Mouse (Mus musculus) retina, embryonic 14.5 days (tissue): ENCODE data around the gene Mrrf.
"Not testable (repeated sequence)": the region's sequence is repeated elsewhere in the genome, so short reads cannot be mapped to it uniquely, and the experiment has no call there.

Experiments
- DNase-seq: peaks from one replicate; pipeline ENCODE4 v3.0.0-alpha.2; 2015; ENCODE audit warnings: low spot score

Gene Mrrf

DNA sequence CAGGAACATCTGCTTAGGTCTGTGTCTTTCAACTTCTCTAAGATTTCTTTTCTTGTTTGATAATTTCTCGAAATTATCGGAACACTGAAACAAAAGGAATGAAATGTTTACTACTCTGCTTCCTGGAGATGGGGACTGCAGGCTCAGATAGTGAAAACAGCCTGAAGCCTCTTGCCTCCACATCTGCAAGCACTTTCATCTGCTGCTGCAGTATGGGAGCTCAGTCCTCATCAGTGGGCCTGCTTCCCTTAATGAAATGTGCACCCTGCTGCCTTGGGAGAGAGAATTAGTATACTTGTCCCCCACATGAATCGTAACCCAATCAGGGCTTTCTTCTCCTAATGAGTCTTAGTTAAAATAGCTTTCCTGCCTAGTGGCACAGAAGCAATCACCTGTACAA lies 7.1 kb upstream of the Mrrf start:
- no peak for DNase-seq

DNA sequence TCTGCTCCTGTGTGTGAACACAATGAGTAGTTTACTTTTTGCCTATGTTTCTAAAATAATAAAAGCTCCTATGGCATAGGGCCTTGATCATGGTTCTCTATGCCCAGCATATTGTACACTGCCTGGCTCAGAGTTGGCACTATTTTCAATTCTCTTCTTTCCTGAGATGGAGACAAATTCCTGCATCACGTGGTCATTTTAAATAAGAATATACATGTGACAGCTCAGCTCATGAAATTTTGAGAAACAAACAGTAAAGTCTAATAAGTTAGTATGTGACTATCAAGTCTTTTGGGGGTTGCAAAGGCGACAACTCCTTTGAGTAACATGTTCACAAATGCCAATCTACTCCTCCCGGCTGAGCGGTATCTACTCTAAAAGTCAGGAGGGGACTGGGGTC lies 302 bp upstream of the Mrrf start:
- DNase-seq, result no peak

DNA sequence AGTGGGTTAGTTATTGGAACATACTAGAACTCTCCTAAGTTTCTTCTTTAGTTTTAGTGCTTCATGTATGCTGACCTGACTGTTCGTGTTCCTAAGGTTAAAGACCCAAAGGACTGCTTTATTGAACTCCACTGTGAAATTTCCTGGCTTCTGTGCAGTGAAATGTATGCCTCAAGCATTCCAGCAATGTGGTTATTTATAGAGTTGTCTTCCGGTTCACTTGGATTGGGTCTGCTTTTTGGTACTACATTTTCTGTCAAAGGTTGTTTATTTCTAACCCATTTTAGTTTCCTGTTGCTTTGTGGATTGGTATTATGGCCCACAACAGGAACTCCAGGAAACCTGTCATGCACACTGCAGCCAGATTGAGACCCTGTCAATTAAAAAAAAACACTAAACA lies 2.9 kb downstream of the Mrrf start:
- DNase-seq, result no peak

DNA sequence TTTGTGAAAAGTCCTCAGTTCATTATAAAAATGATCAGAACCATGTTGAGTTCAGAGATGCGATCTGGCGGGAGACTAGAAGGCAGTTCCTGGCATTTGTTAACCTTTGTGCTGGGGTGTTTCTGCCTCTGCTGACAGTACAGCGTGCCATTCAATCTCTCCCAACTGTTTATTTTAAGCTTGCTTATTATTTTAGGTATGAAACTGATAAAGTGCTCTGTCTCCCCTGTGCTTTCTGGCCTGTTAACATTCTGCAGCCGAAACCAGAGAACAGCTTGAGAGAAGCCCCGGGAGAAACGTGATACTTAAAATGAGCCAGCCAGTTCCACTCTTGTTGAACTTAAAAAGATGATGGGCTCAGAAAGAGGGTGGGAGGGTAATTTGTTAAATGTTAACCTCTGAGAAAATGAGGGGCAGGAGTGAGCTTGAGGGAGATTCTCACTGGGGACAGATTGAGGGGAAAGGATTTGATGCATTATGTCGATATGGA lies 12.7 kb downstream of the Mrrf start:
- DNase-seq, result no peak

DNA sequence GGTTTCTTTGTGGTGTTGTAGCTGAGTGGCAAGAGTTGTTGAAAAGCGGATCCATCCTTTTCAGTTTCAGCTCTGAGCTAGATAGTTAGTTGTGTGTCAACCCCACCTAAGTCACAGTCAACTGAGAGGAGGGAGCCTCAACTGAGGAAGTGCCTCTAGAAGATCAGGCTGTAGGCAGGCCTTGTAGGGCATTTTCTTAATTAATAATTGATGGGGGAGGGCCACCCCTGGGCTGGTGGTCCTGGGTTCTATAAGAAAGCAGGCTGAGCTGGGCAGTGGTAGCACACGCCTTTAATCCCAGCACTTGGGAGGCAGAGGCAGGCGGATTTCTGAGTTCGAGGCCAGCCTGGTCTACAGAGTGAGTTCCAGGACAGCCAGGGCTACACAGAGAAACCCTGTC lies 16.2 kb downstream of the Mrrf start:
- not testable (repeated sequence) for DNase-seq

DNA sequence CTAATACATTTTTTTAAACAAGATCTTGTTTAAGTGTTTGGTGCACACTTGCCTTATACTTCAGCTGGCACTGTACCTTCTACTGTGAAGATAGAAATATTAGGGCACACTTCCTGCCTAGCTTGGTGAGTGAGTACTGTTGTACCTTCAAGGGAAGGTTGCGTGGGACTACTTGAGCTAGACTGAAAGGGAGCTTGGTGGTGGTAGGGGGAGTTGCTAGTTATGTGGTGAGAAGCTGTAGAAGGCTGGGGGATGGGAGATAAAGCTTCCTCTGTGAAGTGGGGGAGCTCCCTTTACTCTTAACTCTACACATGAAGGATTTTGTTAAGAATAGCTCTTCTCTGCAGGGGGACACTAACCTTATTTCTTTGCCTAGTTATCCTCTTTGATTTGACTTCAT lies 21.3 kb downstream of the Mrrf start:
- no peak for DNase-seq

DNA sequence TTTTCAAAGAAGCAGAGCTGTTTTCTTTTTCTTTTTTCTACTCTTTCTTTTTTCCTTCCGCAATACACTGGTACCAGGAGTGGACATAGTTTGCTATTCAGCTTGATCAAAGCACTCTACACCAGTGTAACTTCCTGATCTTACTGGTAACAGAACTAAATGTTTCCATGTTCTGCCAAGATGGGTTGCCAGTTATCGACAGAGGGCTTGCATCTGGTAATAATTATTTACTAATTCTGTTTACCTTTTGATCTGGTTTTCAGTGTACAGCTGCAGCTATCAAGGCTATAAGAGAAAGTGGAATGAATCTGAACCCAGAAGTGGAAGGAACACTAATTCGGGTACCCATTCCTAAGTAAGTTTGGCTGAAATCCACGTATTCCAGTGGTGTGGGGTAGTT lies 23.1 kb downstream of the Mrrf start:
- no peak for DNase-seq

DNA sequence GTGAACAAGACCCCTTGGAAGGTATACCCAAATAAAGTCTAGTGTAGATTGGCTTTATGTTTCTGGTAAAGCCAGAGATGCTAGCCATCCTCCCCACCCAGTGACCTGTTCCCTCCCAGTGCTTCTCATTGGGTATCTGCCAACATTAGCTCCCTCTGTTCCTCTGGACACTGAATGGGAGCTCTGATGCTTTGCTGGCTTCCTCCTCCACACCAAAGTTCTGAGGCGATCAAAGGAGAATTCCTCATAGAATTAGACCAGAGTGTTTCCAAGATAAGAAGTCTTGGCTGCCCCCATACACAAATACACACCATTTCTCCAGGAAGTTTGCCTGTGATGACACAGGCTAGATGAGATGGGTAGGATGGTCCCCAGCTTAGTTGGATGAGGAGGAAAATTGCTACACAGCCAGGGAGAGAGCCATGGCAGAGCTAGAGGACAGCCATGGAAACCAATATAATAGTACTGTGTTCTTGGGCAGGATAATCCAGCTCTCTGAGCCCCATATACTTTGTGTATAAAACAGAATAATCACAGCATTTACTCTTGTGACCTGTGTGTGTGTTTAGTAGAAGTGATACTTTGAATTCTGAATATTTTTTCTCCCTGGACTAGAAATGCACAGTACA lies 31.9 kb downstream of the Mrrf start:
- no peak for DNase-seq

DNA sequence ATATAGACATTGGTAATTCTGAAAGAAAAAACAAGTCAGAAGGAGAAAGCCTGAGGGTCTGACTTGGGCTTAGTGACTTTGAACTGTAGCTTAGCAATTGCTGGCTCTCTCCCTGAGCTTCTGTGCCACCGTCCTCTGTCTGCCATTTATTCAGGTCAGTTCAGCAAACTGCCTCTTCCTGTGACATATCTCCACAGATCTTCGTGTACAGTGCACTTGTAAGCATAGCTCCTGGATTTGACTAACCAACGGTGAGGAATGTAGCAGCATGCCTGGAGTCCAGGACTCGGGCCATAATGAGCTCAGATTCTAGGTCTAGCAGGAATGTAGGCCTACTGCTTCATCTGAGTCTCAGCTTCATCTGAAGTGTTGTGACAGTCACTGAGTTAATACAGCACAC lies 33.0 kb downstream of the Mrrf start:
- no peak for DNase-seq

DNA sequence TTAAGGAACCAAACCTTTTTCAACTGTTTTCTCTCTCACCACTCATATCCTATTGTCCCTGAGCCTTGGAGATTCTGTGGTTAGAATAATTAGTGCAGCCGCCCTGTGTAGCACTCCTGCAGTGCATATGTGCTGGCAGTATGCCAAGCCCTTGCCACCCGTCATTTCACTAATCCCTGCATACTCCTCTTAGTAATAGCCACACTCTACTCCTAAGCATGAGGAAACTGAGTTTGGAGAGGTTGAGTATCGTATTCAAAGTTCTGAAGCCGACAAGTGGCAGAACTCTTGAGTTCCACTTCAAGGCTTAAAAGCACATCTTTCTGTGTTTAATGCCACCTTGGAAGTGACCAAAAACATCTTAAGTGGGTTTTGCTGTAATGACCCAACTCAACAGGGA lies 35.9 kb downstream of the Mrrf start:
- peak; percentile 21 for DNase-seq

DNA sequence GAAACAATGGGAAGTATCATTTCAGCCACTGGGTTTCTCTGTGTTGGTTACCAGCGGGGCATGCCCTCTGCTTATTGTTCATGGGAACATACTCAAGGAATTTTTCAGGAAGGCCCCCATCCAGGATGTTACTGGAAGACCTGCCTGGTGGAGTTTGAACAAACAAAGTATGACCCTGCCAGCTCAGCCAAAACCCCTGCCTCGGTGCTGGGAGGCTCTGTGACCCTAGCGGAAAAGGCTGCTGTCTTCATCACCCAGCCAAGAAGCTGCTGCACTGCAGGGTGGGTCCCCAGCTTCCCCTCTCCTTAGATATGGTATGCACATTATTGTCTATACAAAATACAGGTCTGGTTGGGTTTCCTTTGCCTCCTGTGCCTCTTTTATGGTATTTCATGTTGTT lies 36.4 kb downstream of the Mrrf start:
- DNase-seq, result no peak

DNA sequence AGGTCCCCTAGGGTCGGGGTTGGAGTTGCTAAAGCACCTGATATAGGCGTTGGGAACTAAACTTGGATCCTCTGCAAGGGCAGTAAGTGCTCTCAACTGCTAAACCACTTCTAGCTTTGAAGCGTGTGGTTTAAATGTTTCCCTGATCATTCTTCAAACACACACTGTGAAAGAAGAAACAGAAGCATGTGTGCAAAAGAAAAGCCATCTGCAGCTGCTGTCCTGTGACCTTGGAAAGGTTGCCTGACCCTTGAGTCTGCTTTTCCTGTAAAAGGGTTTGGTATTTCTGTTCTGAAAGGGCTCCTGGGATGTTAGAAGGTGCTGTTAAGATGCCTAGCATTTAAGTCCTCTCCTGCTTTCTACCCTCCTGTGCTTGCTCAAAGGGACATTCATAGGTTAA lies 43.3 kb downstream of the Mrrf start:
- no peak for DNase-seq

DNA sequence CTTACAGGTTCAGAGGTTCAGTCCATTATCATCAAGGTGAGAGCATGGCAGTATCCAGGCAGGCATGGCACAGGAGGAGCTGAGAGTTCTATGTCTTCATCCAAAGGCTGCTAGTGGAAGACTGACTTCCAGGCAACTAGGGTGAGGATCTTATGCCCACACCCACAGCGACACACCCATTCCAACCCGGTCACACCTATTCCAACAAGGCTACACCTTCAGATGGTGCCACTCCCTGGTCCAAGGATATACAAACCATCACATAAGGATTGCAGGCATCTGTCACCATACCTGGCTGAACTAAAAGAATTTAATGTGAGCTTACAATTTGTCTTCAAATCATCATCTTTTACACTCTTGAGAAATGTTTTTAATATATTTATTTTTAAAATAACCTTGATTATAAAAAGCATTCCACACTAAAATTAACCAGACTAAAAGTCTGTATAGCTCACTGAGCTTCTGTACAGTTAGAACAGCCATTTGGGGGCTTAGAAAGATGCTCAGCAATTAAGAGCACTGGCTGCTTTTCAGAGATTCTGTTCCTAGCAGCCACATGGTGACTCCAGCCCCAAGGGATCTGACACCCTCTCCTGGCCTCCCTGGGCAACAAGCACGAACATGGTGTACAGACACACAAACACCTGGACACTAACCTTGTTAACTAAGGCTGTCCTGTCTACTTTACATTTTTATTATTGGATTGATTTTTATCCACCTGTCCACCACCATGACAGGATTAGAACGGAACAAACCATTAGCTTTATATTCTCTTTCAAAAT lies 45.6 kb downstream of the Mrrf start:
- DNase-seq, result not testable (repeated sequence)

DNA sequence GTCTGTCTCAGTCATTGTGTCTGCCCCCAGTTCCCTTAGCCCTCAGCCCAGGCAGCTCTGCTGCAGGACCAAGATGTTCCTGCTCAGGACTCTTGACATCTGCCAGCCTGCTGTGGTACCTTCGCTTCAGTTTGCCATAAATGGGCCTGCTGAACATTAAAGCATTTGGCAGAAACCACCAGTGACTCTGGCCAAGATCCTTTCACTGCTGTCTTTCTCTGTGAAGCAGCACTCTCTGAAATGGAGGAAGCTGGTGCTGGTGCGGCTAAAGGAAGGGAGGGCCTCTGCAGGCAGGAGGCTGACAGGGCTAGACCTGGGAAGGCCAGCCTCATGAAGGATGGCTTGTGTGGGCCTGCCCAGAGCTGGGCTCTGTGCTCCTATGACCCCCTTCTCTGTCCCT lies 47.1 kb downstream of the Mrrf start:
- DNase-seq, result no peak

DNA sequence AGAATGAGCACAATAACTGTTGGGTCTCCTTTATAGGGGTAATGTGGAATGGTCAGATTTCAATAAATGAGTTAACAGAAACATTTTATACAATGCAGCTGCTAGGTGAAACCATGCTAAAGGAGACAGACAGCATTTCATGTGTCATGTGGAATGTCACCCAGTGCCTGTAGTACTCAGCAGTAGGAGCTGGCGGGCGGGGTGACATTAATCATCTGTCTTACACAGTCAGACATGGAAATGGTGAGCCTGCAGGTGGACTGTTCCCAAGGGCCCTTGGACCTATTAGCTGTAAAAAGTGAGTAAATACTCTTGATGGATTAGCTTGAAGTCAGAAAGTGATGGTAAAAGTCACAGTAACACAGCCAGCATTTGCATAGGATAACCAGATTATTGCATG lies 48.0 kb downstream of the Mrrf start:
- DNase-seq, result no peak

DNA sequence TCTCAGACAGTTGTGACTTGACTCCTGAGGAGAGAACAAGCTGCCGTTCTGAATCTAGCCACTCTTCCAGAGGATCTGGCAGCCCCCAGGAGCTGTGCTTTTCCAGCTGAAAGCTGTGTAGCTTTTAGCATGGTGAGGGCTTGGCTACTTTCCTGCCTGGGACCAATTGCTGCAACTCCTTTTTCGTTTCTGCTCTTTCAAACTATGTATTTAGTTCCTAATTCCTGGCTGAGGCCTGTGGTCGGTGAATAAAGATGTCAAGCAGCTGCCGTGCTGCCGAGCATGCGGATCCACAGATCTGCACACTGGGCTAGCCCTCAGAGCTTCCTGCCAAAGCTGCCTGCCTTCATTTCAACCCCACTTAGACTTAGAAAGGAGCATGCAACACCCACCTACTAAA lies 48.7 kb downstream of the Mrrf start:
- DNase-seq, result no peak

DNA sequence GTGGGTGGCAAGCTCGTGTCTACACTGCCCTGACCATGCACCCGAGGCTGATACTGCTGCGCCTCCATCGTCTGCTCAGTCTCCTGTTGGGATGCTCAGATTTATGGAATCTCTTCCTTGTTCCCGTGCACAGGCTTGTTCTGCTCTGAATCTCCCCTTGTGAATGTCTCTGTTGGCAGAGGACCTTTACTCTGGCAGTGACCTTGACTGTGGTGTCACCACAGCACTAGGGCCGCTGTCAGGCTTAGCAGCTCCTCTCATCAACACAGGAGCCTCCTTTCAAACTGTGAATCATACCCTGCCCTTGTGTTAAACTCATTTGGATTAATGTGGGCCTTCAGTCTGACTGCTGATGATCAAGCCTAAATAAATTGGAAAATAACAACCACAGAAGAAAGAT lies 53.0 kb downstream of the Mrrf start:
- not testable (repeated sequence) for DNase-seq

DNA sequence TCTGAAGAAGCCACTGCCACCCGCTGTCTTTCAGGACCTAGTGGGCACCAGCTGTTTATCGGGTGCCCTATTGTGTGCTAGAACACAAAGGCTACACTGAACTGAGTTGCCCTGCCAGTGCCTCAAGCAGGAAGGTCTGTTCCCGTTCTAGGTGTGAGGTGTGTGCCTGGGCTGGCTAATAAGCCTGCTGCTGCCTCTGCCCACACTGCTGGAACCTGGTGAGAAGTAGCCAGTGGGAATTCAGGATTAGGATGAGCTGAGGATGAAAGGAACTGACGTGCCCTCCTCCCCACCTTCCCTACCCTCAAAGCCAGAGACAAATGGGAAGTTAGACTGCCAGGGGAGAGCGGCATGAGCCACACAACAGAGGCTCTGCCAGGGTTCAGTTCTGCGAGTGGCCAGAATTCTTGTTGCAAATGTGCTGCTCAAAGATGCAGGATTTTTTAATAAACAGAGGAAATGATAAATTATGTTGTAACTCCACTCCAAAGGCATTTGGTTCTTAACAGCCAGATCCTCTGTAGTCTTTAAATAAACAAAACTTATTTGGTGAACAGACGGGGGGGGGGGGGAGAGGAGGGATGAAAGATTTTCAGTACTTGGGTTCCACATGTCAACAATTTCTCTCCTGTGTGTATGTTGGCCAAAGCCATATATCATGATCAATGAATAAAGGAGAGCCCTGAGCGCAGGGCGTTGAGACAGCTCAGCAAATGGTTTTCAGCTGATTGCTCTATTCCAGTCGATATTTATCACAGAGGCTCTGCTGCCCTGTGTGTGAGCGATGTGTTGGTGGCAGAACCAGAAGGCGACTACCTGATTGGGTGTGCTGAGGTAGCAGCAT lies 55.1 kb downstream of the Mrrf start:
- no peak for DNase-seq

DNA sequence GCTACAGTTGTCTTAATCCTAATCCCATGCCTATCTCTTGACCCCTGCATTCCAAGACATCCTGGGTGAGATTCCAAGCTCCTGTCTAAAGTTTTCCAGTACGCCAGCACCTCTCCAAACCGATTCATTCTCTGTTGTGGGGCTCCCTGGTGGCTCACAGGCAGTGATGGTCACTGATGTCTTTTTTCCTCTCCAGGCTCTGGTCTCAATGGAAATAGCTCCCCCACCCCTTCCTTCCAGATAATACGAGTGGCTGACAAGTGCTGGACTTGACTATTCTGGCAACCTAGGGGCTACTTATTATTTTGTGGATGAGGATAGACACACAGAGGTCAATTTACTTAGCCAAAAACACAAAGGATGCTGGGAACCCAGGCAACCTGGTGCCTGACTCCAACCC lies 60.8 kb downstream of the Mrrf start:
- DNase-seq, result no peak

DNA sequence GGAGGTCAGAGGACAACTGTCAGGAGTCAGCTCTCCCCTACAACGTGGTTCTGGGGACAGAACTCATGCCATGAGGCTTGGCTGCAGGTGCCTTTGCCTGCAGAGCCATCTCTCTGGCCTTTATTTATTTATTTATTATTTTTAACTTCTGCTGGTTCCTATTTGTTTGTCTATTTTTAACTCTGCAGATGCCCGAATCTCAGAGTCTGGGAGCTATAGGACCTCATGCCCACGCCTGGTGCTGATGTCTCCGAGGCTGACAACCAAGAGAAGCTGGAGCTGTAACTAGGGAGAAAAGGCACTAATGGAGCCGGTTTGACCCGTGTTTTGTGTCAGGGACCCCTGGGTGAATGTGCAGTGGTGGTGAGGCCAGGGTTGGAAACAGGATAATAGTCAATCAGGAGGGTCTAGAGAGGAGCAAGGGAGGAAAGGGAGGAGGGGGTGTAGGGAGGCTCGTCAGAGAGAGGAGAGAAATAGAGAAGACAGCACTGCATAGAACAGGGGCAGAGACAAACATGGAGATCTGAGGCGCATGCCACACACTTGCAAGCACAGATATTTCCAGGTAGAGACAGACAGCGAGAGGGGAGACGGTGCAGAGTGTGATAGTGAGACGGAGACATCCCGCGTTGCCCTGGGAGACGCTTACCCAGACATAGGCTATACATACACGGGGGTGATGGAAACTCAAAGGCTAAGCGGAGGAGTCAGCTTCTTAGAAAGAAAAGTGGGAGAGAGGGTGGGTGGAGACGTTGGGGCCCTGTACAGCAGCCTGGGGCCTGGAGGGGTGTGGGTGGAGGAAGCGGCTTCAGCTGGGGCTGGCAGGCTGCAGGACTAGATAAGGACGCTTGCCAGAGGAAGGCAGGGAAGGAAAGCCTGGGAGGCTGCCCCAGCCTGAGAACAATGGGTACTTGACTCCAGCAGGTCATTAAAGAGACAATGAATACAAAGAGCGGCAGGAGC lies 62.0 kb downstream of the Mrrf start:
- DNase-seq, result peak; percentile 63

DNA sequence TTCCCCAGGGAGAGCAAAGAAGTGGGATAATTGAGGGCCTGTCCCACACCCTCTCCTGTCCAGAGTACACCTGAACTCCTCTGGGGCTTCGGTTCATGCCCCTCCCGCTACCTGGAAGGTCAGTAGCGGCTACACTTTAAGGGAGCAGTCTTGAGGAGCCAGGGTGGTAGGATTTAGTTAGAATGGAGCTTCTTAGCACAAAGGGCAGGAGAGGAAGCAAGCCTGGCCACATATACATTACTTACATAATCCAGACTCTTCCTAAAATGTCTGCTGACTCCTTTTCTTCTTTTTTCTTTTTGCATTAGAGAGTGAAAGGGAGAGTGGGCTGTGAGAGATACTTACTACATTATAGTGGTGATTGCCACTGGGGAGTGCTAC lies 62.7 kb downstream of the Mrrf start:
- no peak for DNase-seq

DNA sequence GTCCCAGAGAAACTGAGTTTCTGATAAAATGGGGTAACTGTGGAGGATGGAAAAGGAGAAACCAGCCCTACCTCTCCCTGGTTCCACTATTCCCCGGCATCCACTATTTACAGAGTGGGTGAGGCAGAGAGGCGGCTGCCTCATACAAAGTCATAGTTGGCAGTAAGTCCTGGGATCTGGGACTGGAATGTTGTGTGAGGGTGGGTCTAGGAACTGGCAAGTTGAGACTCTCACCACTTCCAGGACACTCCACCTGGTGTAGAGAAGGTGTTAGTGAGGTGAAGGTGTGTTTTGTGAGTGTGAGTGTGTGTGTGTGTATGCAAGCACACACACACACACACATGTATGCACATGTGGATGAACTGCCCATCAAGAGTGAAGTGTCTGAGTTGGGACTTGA lies 64.6 kb downstream of the Mrrf start:
- no peak for DNase-seq
